ENCODE assay signal across 13 mouse cellular contexts in genomic region chr3:137563541-137564080, GRCm38 (mm10). TPM values are rescaled to one million over a fixed set of nuclear protein-coding genes. Genes with fewer than 3 reads are reported as not detected.
"Had no signal": no experiment of that assay in that cellular context is flagged by ENCODE, and none has a peak within 500 bp of the region (broad histone marks: within the 10 kb centered on the region; RNA-seq: fewer than 3 reads in every experiment).

No protein-coding gene starts in this region.

- H3K27ac ChIP-seq: kidney, embryonic 15.5 days; limb, embryonic 10.5 days; liver, embryonic 15.5 days; midbrain, embryonic 15.5 days; neural tube, embryonic 12.5 days; stomach, postnatal 0 days had no signal

- DNase-seq: kidney, adult 2 months; kidney, postnatal 25 days; lung, adult 2 months; lung, postnatal 36 days; thymus, postnatal 4 days had no signal

- H3K4me3 ChIP-seq: kidney, embryonic 15.5 days; limb, embryonic 10.5 days; liver, embryonic 15.5 days; midbrain, embryonic 15.5 days; neural tube, embryonic 12.5 days had no signal

RNA-seq across cellular contexts. Expression of gene Ddit4l, which starts 57.8 kb away (rescaled TPM):
- total RNA-seq: megakaryocyte progenitor cell, adult 5-6 weeks; monocyte, adult 5-6 weeks had no signal
